Mouse (Mus musculus) forebrain, embryonic 12.5 days (tissue): ENCODE data around the gene Kcnd1. TPM values are rescaled to one million over a fixed set of nuclear protein-coding genes. Genes with fewer than 3 reads are reported as not detected.

ENCODE experiments used
- ATAC-seq: fragments of 200-750 bp; cut with Nextera tagmentation; 2 replicates; pipeline ENCODE4 v1.8.0; 2017; ENCODE audit warnings: moderate TSS enrichment; ENCODE audit not compliant: low FRiP score
- H3K27ac ChIP-seq: fragments of 300-500 bp; sonication (generic); 2 replicates; pipeline ENCODE4 v1.5.1; 2016; ENCODE audit warnings: mild to moderate bottlenecking
- H3K27me3 ChIP-seq: fragments of 300-500 bp; sonication (generic); 2 replicates; pipeline ENCODE4 v1.6.1; 2016; ENCODE audit warnings: mild to moderate bottlenecking
- H3K36me3 ChIP-seq: fragments of 300-500 bp; sonication (generic); replicated peaks from 2 replicates; pipeline ENCODE4 v1.6.1; 2016; ENCODE audit warnings: mild to moderate bottlenecking
- H3K4me1 ChIP-seq: fragments of 300-500 bp; sonication (generic); 2 replicates; pipeline ENCODE4 v1.6.1; 2016
- H3K4me2 ChIP-seq: fragments of 300-500 bp; sonication (generic); 2 replicates; pipeline ENCODE4 v1.6.1; 2016; ENCODE audit warnings: mild to moderate bottlenecking, moderate library complexity
- H3K4me3 ChIP-seq: fragments of 300-500 bp; sonication (generic); replicated peaks from 2 replicates; pipeline ENCODE4 v1.5.1; 2016; ENCODE audit warnings: mild to moderate bottlenecking
- H3K9ac ChIP-seq: fragments of 300-500 bp; sonication (generic); 2 replicates; pipeline ENCODE4 v1.6.1; 2016; ENCODE audit warnings: mild to moderate bottlenecking
- H3K9me3 ChIP-seq: fragments of 300-500 bp; sonication (generic); 2 replicates; pipeline ENCODE4 v1.6.1; 2016
- WGBS: fragments of 180-500 bp; shearing (Covaris S2); methylation state at CpG from one replicate; pipeline ENCODE4 v1.1.7; 2016; 5-methylcytosine and 5-hydroxymethylcytosine counted together
- microRNA counts: library from miRNA; unstranded; fragments of <30 nt; microRNA quantifications from one replicate; lab custom pipeline; 2017
- microRNA-seq: library from miRNA; unstranded; fragments of <30 nt; microRNA quantifications from one replicate; pipeline ENCODE4, GENCODE M21; 2017
- polyA plus RNA-seq: library from polyadenylated mRNA; unstranded; fragments of >200 nt; fragmentation: Nextera tagmentation; extraction: Ambion mirVana; gene quantifications from 2 replicates; pipeline ENCODE4 v1.2.1, GENCODE M21; 2016

Gene Kcnd1
- polyA plus RNA-seq, 1 experiment from 2014 or later: 0.95 TPM

DNA sequence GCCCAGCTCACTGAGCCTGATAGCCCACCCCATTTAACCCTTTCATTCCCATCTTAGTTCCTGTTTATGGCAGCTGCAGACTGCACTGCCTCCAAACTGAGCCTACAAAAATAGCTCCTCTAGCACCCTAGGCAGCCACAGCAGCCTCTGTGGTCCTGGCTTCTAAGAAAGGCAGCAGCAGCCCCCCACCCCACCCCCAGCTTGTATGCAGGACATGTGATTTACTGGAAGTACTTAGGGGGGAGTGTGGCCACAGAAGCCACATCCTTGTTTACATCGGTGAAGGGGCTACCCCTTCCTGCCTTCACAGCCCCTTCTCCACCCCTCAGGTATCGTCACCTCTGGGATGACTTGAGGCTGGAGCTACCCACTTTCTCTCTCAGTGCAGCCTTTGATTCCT, 43.3 kb downstream of the Kcnd1 start:
- Histone ChIP-seq H3K27me3 (no peaks in the 10 kb centered on the region), H3K27ac (no peak overlapping the region), H3K4me2 (no peak overlapping the region), H3K9ac (no peak overlapping the region), H3K9me3 (no peaks in the 10 kb centered on the region), H3K36me3 (0 out of 2 replicates have a peak, but pooled peaks cover 9% of the 10 kb centered on the region), H3K4me3 (no peak overlapping the region), H3K4me1 (peaks cover 5% of the 10 kb centered on the region; the same call in 1 of the 2 replicates)
- no peak for ATAC-seq
- 88% methylated on average over 2 of the region's 2 CpGs for WGBS

DNA sequence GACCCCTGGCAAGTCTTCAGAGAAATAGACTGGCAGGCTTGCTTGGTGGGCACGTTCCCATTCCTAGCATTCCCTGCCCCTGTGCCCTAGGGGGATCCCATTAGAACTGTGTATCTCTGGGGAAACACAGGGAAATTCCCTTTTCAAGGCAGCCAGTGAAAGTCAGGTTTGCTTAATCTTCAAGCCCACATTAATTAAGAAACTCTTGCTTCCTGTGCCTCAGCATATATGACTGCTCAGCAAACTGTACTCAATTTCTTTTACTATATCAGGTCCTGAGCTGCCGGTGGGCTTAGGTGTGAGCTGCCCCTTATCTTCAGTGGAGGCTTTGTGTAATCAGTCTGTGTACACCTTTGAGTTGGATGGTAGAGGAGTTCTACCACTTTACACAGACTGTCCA, 43.7 kb downstream of the Kcnd1 start:
- 82% methylated on average over 2 of the region's 2 CpGs for WGBS
- Histone ChIP-seq H3K4me2 (no peak overlapping the region), H3K27ac (no peak overlapping the region), H3K4me1 (peaks cover 5% of the 10 kb centered on the region; the same call in 1 of the 2 replicates), H3K9ac (no peak overlapping the region), H3K36me3 (0 out of 2 replicates have a peak, but pooled peaks cover 9% of the 10 kb centered on the region), H3K4me3 (no peak overlapping the region), H3K9me3 (no peaks in the 10 kb centered on the region), H3K27me3 (no peaks in the 10 kb centered on the region)
- ATAC-seq: no peak

DNA sequence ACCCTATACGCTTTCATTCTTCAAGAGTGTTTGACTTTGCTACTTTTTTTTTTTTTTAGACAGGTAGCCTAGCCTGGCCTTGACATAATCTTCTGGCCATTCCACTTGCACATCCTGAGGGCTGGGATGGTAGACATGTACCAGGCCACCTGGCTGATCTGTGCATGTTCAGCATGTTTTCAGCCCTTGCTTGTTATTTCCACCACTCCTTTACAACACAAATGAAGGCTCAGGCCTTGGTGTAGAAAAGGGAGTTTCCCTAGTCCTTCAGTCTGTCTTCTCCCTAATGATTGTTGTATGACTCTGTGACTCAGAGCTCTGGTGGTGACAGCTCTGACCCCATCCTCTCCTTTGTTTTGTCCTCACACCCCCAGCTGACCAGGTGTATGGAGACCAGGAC, 45.1 kb downstream of the Kcnd1 start:
- Histone ChIP-seq H3K9ac (no peak overlapping the region), H3K27ac (no peak overlapping the region), H3K4me2 (no peak overlapping the region), H3K9me3 (no peaks in the 10 kb centered on the region), H3K4me1 (peaks cover 5% of the 10 kb centered on the region; the same call in 1 of the 2 replicates), H3K27me3 (no peaks in the 10 kb centered on the region), H3K36me3 (0 out of 2 replicates have a peak, but pooled peaks cover 9% of the 10 kb centered on the region), H3K4me3 (no peak overlapping the region)
- 89% methylated on average over 1 of the region's 1 CpGs for WGBS
- ATAC-seq: no peak

DNA sequence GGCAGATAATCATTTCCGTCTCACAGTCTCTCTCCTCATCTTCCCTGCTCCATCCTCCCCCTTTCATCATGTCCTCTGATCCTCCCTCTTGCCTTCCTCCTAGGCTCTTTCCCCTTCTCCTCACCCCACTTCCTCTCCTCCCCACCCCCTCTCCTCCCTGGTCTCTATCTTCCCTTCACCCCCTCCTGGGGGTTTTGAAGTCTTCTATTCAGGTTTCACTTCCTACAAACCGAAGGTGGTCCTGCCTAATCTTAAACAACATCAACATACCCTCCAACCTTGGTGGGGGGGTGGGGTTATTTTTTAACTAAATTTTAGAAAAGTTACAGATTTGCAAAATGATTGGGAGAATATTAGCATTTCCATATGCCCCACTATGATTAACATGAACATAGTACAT, 46.4 kb downstream of the Kcnd1 start:
- H3K9me3 ChIP-seq: no peaks in the 10 kb centered on the region
- no peak overlapping the region for H3K4me2 ChIP-seq
- H3K36me3 ChIP-seq: peaks cover 10% of the 10 kb centered on the region; the same call in 1 of the 2 replicates
- peaks cover 5% of the 10 kb centered on the region; the same call in 1 of the 2 replicates for H3K4me1 ChIP-seq
- no peak overlapping the region for H3K9ac ChIP-seq
- ATAC-seq: no peak
- no peak overlapping the region for H3K27ac ChIP-seq
- H3K27me3 ChIP-seq: no peaks in the 10 kb centered on the region
- H3K4me3 ChIP-seq: no peak overlapping the region
- WGBS: 44% methylated on average over 2 of the region's 2 CpGs

DNA sequence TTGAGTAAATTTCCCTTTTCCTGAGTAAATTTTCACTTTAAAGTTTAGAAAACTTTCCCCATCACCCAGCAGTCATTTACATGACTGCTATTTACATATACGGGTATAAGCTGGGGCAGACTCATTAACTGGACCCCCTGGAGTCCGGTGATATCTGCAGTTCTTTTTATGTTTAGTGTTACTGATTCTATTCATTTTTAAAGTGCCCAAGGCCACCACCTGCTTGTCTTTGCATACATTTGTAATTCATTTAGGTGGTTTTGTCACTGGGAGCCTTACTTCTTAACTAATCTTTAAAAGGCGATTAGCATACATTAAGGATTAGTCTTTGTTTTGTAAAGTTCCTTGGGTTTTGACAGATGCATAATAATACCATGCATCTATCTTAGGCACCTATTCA, 47.7 kb downstream of the Kcnd1 start:
- no peak overlapping the region for H3K4me2 ChIP-seq
- H3K36me3 ChIP-seq: peaks cover 17% of the 10 kb centered on the region

DNA sequence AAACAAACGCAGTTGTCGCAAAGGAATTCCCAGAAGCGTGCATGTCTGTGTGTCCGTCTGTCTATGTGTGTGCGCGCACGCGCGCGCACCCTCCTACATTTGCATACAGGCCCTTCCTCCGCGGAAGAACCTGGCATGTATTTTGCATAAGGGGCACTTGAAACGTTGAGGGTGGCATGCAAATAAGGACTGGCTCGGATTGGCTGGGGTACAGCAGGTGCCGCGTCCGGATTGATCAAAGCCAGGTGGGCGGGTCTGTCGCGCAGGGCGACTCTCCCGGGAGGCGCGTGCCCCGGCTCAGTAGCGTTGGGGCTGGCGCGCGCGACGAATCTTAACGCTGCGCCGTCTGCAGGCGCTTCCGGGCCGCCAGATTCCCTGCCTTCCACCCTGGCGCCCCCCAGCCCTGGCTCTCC, 55.9 kb downstream of the Kcnd1 start, which contains the start of gene Pim2:
Gene Pim2, plus strand, starts transcription at position 256 of the 413 bp plus-strand sequence.
- Histone ChIP-seq H3K4me3 (peak within 1 kb of the TSS; percentile 47), H3K27ac (no peak within 1 kb of the TSS), H3K4me2 (peak within 1 kb of the TSS; percentile 88), H3K36me3 (peaks cover 8% of the 10 kb centered on the region), H3K27me3 (no peaks in the 10 kb centered on the region), H3K9me3 (no peaks in the 10 kb centered on the region), H3K9ac (peak within 1 kb of the TSS; percentile 56), H3K4me1 (peaks cover 10% of the 10 kb centered on the region)
- peak; percentile 91 for ATAC-seq
- WGBS: 23% methylated on average over 37 of the region's 38 CpGs

More for the DNA sequence above, 47.7 kb downstream of the Kcnd1 start:
- Histone ChIP-seq H3K9me3 (no peaks in the 10 kb centered on the region), H3K9ac (no peak overlapping the region), H3K4me3 (no peak overlapping the region), H3K4me1 (peaks cover 5% of the 10 kb centered on the region; the same call in 1 of the 2 replicates), H3K27ac (no peak overlapping the region), H3K27me3 (no peaks in the 10 kb centered on the region)
- no peak for ATAC-seq
- WGBS: 25% methylated on average over 3 of the region's 3 CpGs

DNA sequence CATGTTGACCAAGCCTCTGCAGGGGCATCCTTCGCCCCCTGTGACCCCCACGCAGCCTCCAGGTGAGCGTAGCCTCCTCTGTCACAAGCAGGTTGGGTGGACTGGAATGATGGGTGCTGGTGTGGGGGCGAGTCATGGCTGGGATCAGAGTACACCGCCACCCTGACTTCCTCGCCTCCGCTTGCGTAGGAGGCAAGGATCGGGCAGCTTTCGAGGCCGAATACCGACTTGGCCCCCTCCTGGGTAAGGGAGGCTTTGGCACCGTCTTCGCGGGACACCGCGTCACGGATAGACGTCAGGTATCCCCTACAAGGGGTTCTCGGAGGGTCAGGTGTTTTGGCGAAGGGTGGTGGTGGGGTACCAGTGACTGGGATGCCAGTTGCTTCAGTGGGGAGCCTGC, 56.4 kb downstream of the Kcnd1 start:
- ATAC-seq: no peak; the same call in 1 of the 2 replicates

DNA sequence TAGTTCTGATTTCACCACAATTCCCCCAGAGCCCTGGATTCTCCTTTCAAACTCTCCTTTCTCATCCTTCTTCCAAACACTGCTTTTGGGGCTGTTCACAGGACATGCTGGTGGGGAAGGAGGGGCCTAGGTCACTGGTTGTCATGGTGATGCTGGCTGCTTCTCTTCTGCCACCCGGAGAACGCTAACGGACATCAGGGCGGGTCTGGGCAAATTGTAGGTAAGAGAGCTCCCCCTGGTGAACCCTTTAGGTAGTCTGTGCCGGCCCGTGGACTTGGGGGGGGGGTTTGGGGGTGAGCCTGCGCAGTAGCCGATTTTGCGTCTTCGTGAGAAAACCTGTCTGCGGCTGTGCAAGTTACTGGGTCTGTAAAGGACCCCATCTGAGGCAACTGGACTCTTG, 57.7 kb downstream of the Kcnd1 start:
- H3K4me2 ChIP-seq: peak overlapping the region; percentile 88
- ATAC-seq: peak; percentile 59
- no peaks in the 10 kb centered on the region for H3K9me3 ChIP-seq
- H3K4me3 ChIP-seq: 0 out of 2 replicates have a peak overlapping the region, but pooled peaks have one; percentile 8
- H3K9ac ChIP-seq: no peak overlapping the region; the same call in 1 of the 2 replicates
- 17% methylated on average over 10 of the region's 11 CpGs for WGBS
- H3K4me1 ChIP-seq: peaks cover 12% of the 10 kb centered on the region
- H3K27ac ChIP-seq: no peak overlapping the region
- no peaks in the 10 kb centered on the region for H3K36me3 ChIP-seq
- no peaks in the 10 kb centered on the region for H3K27me3 ChIP-seq

More for the DNA sequence above, 56.4 kb downstream of the Kcnd1 start:
- H3K4me3 ChIP-seq: peak overlapping the region; percentile 47
- no peaks in the 10 kb centered on the region for H3K9me3 ChIP-seq
- no peak overlapping the region for H3K27ac ChIP-seq
- peaks cover 7% of the 10 kb centered on the region for H3K36me3 ChIP-seq
- H3K4me2 ChIP-seq: peak overlapping the region; percentile 88
- peaks cover 10% of the 10 kb centered on the region for H3K4me1 ChIP-seq
- H3K27me3 ChIP-seq: no peaks in the 10 kb centered on the region
- peak overlapping the region; percentile 56 for H3K9ac ChIP-seq
- WGBS: 19% methylated on average over 21 of the region's 21 CpGs

DNA sequence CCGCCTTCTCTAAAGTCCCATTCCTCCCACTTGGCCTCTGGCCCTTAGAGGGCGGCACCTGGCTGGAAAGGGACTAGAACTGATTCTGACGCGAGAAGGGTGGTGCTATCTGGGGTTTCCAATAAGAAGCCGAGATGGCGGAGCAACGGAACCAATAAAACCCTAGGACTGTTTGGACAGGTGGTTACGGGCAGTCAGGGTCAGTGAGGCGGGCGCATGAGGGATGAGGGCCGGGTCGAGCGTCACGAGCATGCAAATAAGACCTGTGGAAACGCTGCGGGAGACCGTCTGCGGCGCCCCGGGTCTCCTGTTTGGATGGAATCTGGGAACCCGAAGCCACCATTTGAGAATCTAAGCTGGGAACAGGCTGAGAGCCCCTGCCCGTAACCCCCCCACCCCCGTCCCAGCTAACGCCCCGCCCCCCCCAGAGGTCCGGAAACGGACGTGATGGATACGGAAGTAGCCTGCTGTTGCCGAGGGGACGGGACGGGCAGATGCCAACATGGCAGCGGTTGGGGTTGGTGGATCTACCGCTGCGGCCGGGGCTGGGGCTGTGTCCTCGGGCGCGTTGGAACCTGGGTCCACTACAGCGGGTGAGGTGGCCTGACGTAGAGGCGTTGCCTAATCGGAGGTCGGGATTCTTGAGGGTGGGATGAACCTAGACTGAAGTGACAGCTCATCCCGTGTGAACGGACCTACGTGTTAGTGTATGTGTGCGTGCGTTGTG, 61.9 kb downstream of the Kcnd1 start, which contains the start of gene Slc35a2:
Gene Slc35a2, plus strand, starts transcription at position 188 of the 727 bp plus-strand sequence.
- H3K9ac ChIP-seq: peak within 1 kb of the TSS; percentile 44
- 16% methylated on average over 49 of the region's 49 CpGs for WGBS
- H3K9me3 ChIP-seq: no peaks in the 10 kb centered on the region
- H3K4me1 ChIP-seq: peaks cover 14% of the 10 kb centered on the region
- peak within 1 kb of the TSS; percentile 83 for H3K27ac ChIP-seq
- ATAC-seq: peak; percentile 87
- H3K27me3 ChIP-seq: no peaks in the 10 kb centered on the region
- peak within 1 kb of the TSS; percentile 57 for H3K4me3 ChIP-seq
- 0 out of 2 replicates have a peak, but pooled peaks cover 5% of the 10 kb centered on the region for H3K36me3 ChIP-seq
- H3K4me2 ChIP-seq: peak within 1 kb of the TSS; percentile 59

MicroRNA genes within 50 kb of the gene (microRNA counts, 519-probe panel; counts per million panel counts)
- 4,826 counts per million, percentile 63 among the panel's probes with 10 or more counts for microRNA mmu-miR-1198 (lab: Ali Mortazavi, UCI)

Small RNAs within 50 kb of the gene (microRNA-seq; reads per million reads assigned to microRNA genes)
- 46.1 reads per million, percentile 43 among the genes with 10 or more reads in this experiment for gene Mir1198

Other genes with a start within 250 kb of the Kcnd1 start
- gene Foxp3, start 248.6 kb upstream of the Kcnd1 start, polyA plus RNA-seq: 0.26 TPM in 1 of 2 replicates, not detected in the other
- gene Ppp1r3f, start 248.0 kb upstream of the Kcnd1 start, polyA plus RNA-seq: 4.1 and 4.4 TPM in 2 replicates
- gene Ccdc22, start 216.8 kb upstream of the Kcnd1 start, polyA plus RNA-seq: 35.4 and 36.5 TPM in 2 replicates
- gene Cacna1f, start 215.2 kb upstream of the Kcnd1 start, polyA plus RNA-seq: not detected in 2 replicates
- 42.0 and 44.8 TPM in 2 replicates for gene Syp, start 183.8 kb upstream of the Kcnd1 start, polyA plus RNA-seq
- 2.0 and 2.6 TPM in 2 replicates for gene Prickle3, start 165.0 kb upstream of the Kcnd1 start, polyA plus RNA-seq
- gene Plp2, start 150.9 kb upstream of the Kcnd1 start, polyA plus RNA-seq: 45.5 and 52.0 TPM in 2 replicates
- 0.09 and 0.19 TPM in 2 replicates for gene Magix, start 141.0 kb upstream of the Kcnd1 start, polyA plus RNA-seq
- gene Gpkow, start 125.2 kb upstream of the Kcnd1 start, polyA plus RNA-seq: 45.6 and 53.4 TPM in 2 replicates
- gene Wdr45, start 108.0 kb upstream of the Kcnd1 start, polyA plus RNA-seq: 21.1 and 21.2 TPM in 2 replicates
- 0.66 TPM in 1 of 2 replicates, not detected in the other for gene Gm45208, start 100.0 kb upstream of the Kcnd1 start, polyA plus RNA-seq
- gene Praf2, start 93.8 kb upstream of the Kcnd1 start, polyA plus RNA-seq: 79.5 and 84.7 TPM in 2 replicates
- gene Ccdc120, start 71.4 kb upstream of the Kcnd1 start, polyA plus RNA-seq: 29.6 and 31.1 TPM in 2 replicates
- gene Tfe3, start 59.7 kb upstream of the Kcnd1 start, polyA plus RNA-seq: 27.9 and 30.3 TPM in 2 replicates
- gene Gripap1, start 32.5 kb upstream of the Kcnd1 start, polyA plus RNA-seq: 75.7 and 84.4 TPM in 2 replicates
- gene Otud5, start 19.1 kb downstream of the Kcnd1 start, polyA plus RNA-seq: 60.8 and 63.0 TPM in 2 replicates
- 10.4 and 13.2 TPM in 2 replicates for gene Pim2, start 56.0 kb downstream of the Kcnd1 start, polyA plus RNA-seq
- gene Slc35a2, start 61.7 kb downstream of the Kcnd1 start, polyA plus RNA-seq: 30.4 and 31.8 TPM in 2 replicates
- 169 and 181 TPM in 2 replicates for gene Pqbp1, start 77.0 kb downstream of the Kcnd1 start, polyA plus RNA-seq
- 146 and 158 TPM in 2 replicates for gene Timm17b, start 77.1 kb downstream of the Kcnd1 start, polyA plus RNA-seq
- not detected in 2 replicates for gene Gm10491, start 85.5 kb downstream of the Kcnd1 start, polyA plus RNA-seq
- not detected in 2 replicates for gene Gm10490, start 87.3 kb downstream of the Kcnd1 start, polyA plus RNA-seq
- gene Pcsk1n, start 97.5 kb downstream of the Kcnd1 start, polyA plus RNA-seq: 57.6 and 59.9 TPM in 2 replicates
- gene Eras, start 106.3 kb downstream of the Kcnd1 start, polyA plus RNA-seq: not detected in 2 replicates
- 81.5 and 85.6 TPM in 2 replicates for gene Hdac6, start 125.6 kb downstream of the Kcnd1 start, polyA plus RNA-seq
- gene Gata1, start 155.8 kb downstream of the Kcnd1 start, polyA plus RNA-seq: 0.87 and 0.97 TPM in 2 replicates
- 0.31 and 0.42 TPM in 2 replicates for gene Glod5, start 196.2 kb downstream of the Kcnd1 start, polyA plus RNA-seq